Mouse (Mus musculus) CH12.LX (cell line): Measurements from ENCODE around the gene Cenpu. TPM values are rescaled to one million over a fixed set of nuclear protein-coding genes. Genes with fewer than 3 reads are reported as not detected.
A peak's percentile ranks its signal among the peaks of the same experiment; 100 is the strongest.

Experiments
- DNase-seq: peaks from one replicate; pipeline ENCODE4 v3.0.0-alpha.2; 2013; ENCODE audit errors: extremely low read depth
- H3K27ac ChIP-seq: 2 replicates; pipeline ENCODE4 v1.5.1; 2012; ENCODE audit warnings: low read depth, mild to moderate bottlenecking, control low read depth, moderate library complexity; ENCODE audit not compliant: insufficient read depth
- H3K27me3 ChIP-seq: replicated peaks from 2 replicates; pipeline ENCODE3; 2012; ENCODE audit warnings: inconsistent platforms
- H3K36me3 ChIP-seq, 2 experiments: replicated peaks in 1 of 2; 2 replicates each; pipeline versions ENCODE3 to v1.6.1; 2012; ENCODE audit warnings: inconsistent platforms in 1 of 2, low read length in 1 of 2, mild to moderate bottlenecking in 1 of 2, mixed read lengths in 1 of 2, moderate library complexity in 1 of 2; ENCODE audit not compliant: control insufficient read depth in 1 of 2, insufficient read depth in 1 of 2
- H3K4me1 ChIP-seq, 2 experiments: 2 replicates each; pipeline ENCODE4 v1.6.1; 2012; ENCODE audit warnings: inconsistent platforms in 1 of 2, moderate library complexity in 1 of 2; ENCODE audit not compliant: insufficient read depth in 2 of 2, control insufficient read depth in 1 of 2
- H3K4me2 ChIP-seq: 2 replicates; pipeline ENCODE4 v1.6.1; 2012; ENCODE audit warnings: low read depth, mild to moderate bottlenecking, control low read depth; ENCODE audit not compliant: poor library complexity, insufficient read depth, severe bottlenecking
- H3K4me3 ChIP-seq, 3 experiments: fragments of 150-350 bp in 1 of 3; sonication (generic) in 1 of 3; replicated peaks in 1 of 3; 2 replicates each; pipeline versions ENCODE3 to v1.5.1; 2011 to 2012; ENCODE audit warnings: low read depth in 2 of 3, low read length in 2 of 3, mild to moderate bottlenecking in 2 of 3, moderate library complexity in 2 of 3, control low read depth in 1 of 3, improper control_type of control experiment in 1 of 3, inconsistent platforms in 1 of 3, mixed read lengths in 1 of 3; ENCODE audit not compliant: poor library complexity in 1 of 3
- H3K79me2 ChIP-seq: replicated peaks from 2 replicates; pipeline ENCODE4 v1.6.1; 2012; ENCODE audit warnings: mild to moderate bottlenecking, moderate library complexity; ENCODE audit not compliant: control insufficient read depth, poor library complexity, insufficient read depth, severe bottlenecking; ENCODE audit errors: extremely low read depth
- H3K9ac ChIP-seq: 2 replicates; pipeline ENCODE4 v1.6.1; 2012; ENCODE audit warnings: low read depth, mild to moderate bottlenecking, control low read depth, moderate library complexity; ENCODE audit not compliant: insufficient read depth
- H3K9me3 ChIP-seq: replicated peaks from 2 replicates; pipeline ENCODE3; 2012; ENCODE audit warnings: low read length, inconsistent platforms, mixed read lengths
- BHLHE40 ChIP-seq: IDR thresholded peaks from 2 replicates; pipeline ENCODE4 v1.6.1; 2011; ENCODE audit warnings: mild to moderate bottlenecking, low read depth, low read length, improper control_type of control experiment
- CTCF ChIP-seq, 2 experiments: IDR thresholded peaks in 1 of 2; conservative IDR thresholded peaks in 1 of 2; 2 replicates each; pipeline ENCODE4 v1.5.1; 2011 to 2012; ENCODE audit warnings: low read depth in 2 of 2, low read length in 2 of 2, improper control_type of control experiment in 1 of 2, inconsistent platforms in 1 of 2, mild to moderate bottlenecking in 1 of 2, moderate library complexity in 1 of 2
- E2F4 ChIP-seq: IDR thresholded peaks from 2 replicates; pipeline ENCODE4 v1.6.1; 2011; ENCODE audit warnings: low read depth, low read length, improper control_type of control experiment; ENCODE audit not compliant: insufficient replicate concordance
- ELF1 ChIP-seq: IDR thresholded peaks from 2 replicates; pipeline ENCODE4 v1.6.1; 2014; ENCODE audit warnings: low read depth, mild to moderate bottlenecking, inconsistent platforms, low read length, improper control_type of control experiment
- EP300 ChIP-seq: IDR thresholded peaks from 2 replicates; pipeline ENCODE4 v1.6.1; 2011; ENCODE audit warnings: low read length, improper control_type of control experiment
- ETS1 ChIP-seq: conservative IDR thresholded peaks from 2 replicates; pipeline ENCODE4 v1.6.1; 2012; ENCODE audit warnings: low read depth, mild to moderate bottlenecking, inconsistent platforms, low read length, improper control_type of control experiment, moderate library complexity
- IRF4 ChIP-seq: IDR thresholded peaks from 2 replicates; pipeline ENCODE4 v1.6.1; 2014; ENCODE audit warnings: low read depth, mild to moderate bottlenecking, inconsistent platforms, low read length, improper control_type of control experiment
- MAX ChIP-seq: IDR thresholded peaks from 2 replicates; pipeline ENCODE4 v1.6.1; 2011; ENCODE audit warnings: low read length, improper control_type of control experiment
- NELFE ChIP-seq: IDR thresholded peaks from 2 replicates; pipeline ENCODE4 v1.6.1; 2011; ENCODE audit warnings: low read depth, low read length, improper control_type of control experiment
- POLR2A ChIP-seq: IDR thresholded peaks from 2 replicates; pipeline ENCODE4 v1.6.1; 2011; ENCODE audit warnings: low read depth, mild to moderate bottlenecking, improper control_type of control experiment, low read length
- RAD21 ChIP-seq: IDR thresholded peaks from 2 replicates; pipeline ENCODE4 v1.6.1; 2011; ENCODE audit warnings: low read depth, mild to moderate bottlenecking, low read length, improper control_type of control experiment, moderate library complexity
- RCOR1 ChIP-seq: conservative IDR thresholded peaks from 2 replicates; pipeline ENCODE4 v1.6.1; 2012; ENCODE audit warnings: low read depth, mild to moderate bottlenecking, inconsistent platforms, low read length, improper control_type of control experiment
- SIN3A ChIP-seq: IDR thresholded peaks from 2 replicates; pipeline ENCODE4 v1.6.1; 2012; ENCODE audit warnings: low read length, improper control_type of control experiment, inconsistent platforms
- SMC3 ChIP-seq: IDR thresholded peaks from 2 replicates; pipeline ENCODE4 v1.6.1; 2011; ENCODE audit warnings: low read depth, low read length, improper control_type of control experiment
- TBP ChIP-seq: conservative IDR thresholded peaks from 2 replicates; pipeline ENCODE4 v1.6.1; 2011; ENCODE audit warnings: low read depth, low read length, improper control_type of control experiment
- USF1 ChIP-seq: IDR thresholded peaks from 2 replicates; pipeline ENCODE4 v1.6.1; 2014; ENCODE audit warnings: low read depth, mild to moderate bottlenecking, inconsistent platforms, low read length, improper control_type of control experiment
- USF2 ChIP-seq: conservative IDR thresholded peaks from 2 replicates; pipeline ENCODE4 v1.6.1; 2011; ENCODE audit warnings: low read depth, low read length, improper control_type of control experiment
- ZNF384 ChIP-seq: IDR thresholded peaks from 2 replicates; pipeline ENCODE4 v1.6.1; 2012; ENCODE audit warnings: low read depth, low read length, improper control_type of control experiment, inconsistent platforms
- dilution Hi-C: fragments of 300-500 bp; cut with MboI; formaldehyde crosslinking; loops from 2 replicates; pipeline ENCODE4 v1.14.3; 2020; ENCODE audit warnings: low sequenced_read_pairs; ENCODE audit not compliant: extremely low pct_unique_long_range_greater_than_20kb, extremely low pct_ligation_motif_present
- in situ Hi-C: fragments of 300-500 bp; cut with MboI; formaldehyde crosslinking; loops from 3 replicates; pipeline ENCODE4 v1.14.3; 2019; ENCODE audit warnings: low sequenced_read_pairs, low pct_ligation_motif_present, low pct_unique_long_range_greater_than_20kb, mixed read lengths
- polyA plus RNA-seq: library from polyadenylated mRNA; unstranded; fragments of >175 nt; gene quantifications from 2 replicates; pipeline ENCODE4 v1.2.1, GENCODE M21; 2012; ENCODE audit warnings: low read depth; ENCODE audit not compliant: insufficient read length
- total RNA-seq, 2 experiments: library from RNA; depleted of rRNA; stranded (reverse); fragments of 300-350 nt in 1 of 2; fragments of >200 nt in 1 of 2; gene quantifications; 2 replicates each; pipeline ENCODE4 v1.2.3; 2012 to 2014

The Cenpu gene
- total and polyA plus RNA-seq, 3 experiments = 7.8 to 27.7 (median 26.8) TPM

- TF ChIP-seq RCOR1 = peak; percentile 95
- TF ChIP-seq MAX = no peak
- peak; percentile 87; the same call in 1 of the 2 replicates for TF ChIP-seq TBP
- peak; percentile 95 for TF ChIP-seq ZNF384
- 0 out of 2 replicates have a peak, but pooled peaks have one; percentile 26 for TF ChIP-seq ELF1
- no peak for TF ChIP-seq POLR2A
- TF ChIP-seq SMC3 = no peak
- TF ChIP-seq SIN3A = peak; percentile 71
- no peak for TF ChIP-seq USF2
- TF ChIP-seq RAD21 = no peak; the same call in 1 of the 2 replicates
- TF ChIP-seq, all 38 proteins: peak for 20
These were observed 40.5 kb upstream of the Cenpu start (continued) for GRCm38 (mm10) chr8:46511336-46511735.

GRCm38 (mm10) chr8:46512538-46512937, 39.3 kb upstream of the Cenpu start:
- no peaks in the 10 kb centered on the region for H3K27me3 ChIP-seq
- H3K9ac ChIP-seq = no peak overlapping the region
- dilution Hi-C loops = no loop called here
- no peak for TF ChIP-seq CTCF (conservative IDR thresholded peaks at IDR 0.05 in 1 of 2, IDR thresholded peaks at IDR 0.05 in 1 of 2; ENCODE audit: low read depth in 2 of 2, low read length in 2 of 2)
- 0 out of 2 replicates have a peak, but pooled peaks have one; percentile 10 for TF ChIP-seq BHLHE40
- in situ Hi-C loops = no loop called here
- H3K4me3 ChIP-seq = no peak overlapping the region
- H3K4me2 ChIP-seq = no peak overlapping the region
- peaks cover 9 to 44% of the 10 kb centered on the region in 2 experiments for H3K36me3 ChIP-seq
- H3K79me2 ChIP-seq = no peaks in the 10 kb centered on the region; the same call in 1 of the 2 replicates
- no peak for DNase-seq
- H3K4me1 ChIP-seq = peaks cover 12 to 52% of the 10 kb centered on the region in 2 experiments
- no peaks in the 10 kb centered on the region for H3K9me3 ChIP-seq
- no peak overlapping the region for H3K27ac ChIP-seq

GRCm38 (mm10) chr8:46514027-46514426, 37.8 kb upstream of the Cenpu start:
- H3K9ac ChIP-seq = no peak overlapping the region
- no peaks in the 10 kb centered on the region for H3K27me3 ChIP-seq
- H3K9me3 ChIP-seq = no peaks in the 10 kb centered on the region
- no peak overlapping the region for H3K27ac ChIP-seq
- DNase-seq = no peak
- peaks cover 8 to 41% of the 10 kb centered on the region in 2 experiments for H3K4me1 ChIP-seq
- dilution Hi-C loops (no loop called here), in situ Hi-C loops (no loop called here)
- peaks cover 9 to 49% of the 10 kb centered on the region in 2 experiments for H3K36me3 ChIP-seq
- TF ChIP-seq EP300 = no peak
- TF ChIP-seq SIN3A = no peak
- TF ChIP-seq NELFE = no peak
- no peak for TF ChIP-seq USF1
- TF ChIP-seq ZNF384 = no peak
- TF ChIP-seq CTCF (conservative IDR thresholded peaks at IDR 0.05 in 1 of 2, IDR thresholded peaks at IDR 0.05 in 1 of 2; ENCODE audit: low read depth in 2 of 2, low read length in 2 of 2) = no peak
- no peak for TF ChIP-seq POLR2A
- TF ChIP-seq E2F4 = no peak
- TF ChIP-seq ETS1 = no peak
- TF ChIP-seq IRF4 = no peak
- H3K79me2 ChIP-seq = no peaks in the 10 kb centered on the region; the same call in 1 of the 2 replicates
- H3K4me3 ChIP-seq = no peak overlapping the region
- no peak overlapping the region for H3K4me2 ChIP-seq
